Mouse (Mus musculus) hindlimb bud, embryonic 11.5 days (tissue): ENCODE data around the gene Gm7579.
"Not testable (repeated sequence)": the region's sequence is repeated elsewhere in the genome, so short reads cannot be mapped to it uniquely, and the experiment has no call there.

ENCODE experiments used
- DNase-seq: peaks from one replicate; pipeline ENCODE4 v3.0.0-alpha.2; 2012; ENCODE audit warnings: low read depth, low spot score; ENCODE audit errors: extremely low spot score

The Gm7579 gene

DNA sequence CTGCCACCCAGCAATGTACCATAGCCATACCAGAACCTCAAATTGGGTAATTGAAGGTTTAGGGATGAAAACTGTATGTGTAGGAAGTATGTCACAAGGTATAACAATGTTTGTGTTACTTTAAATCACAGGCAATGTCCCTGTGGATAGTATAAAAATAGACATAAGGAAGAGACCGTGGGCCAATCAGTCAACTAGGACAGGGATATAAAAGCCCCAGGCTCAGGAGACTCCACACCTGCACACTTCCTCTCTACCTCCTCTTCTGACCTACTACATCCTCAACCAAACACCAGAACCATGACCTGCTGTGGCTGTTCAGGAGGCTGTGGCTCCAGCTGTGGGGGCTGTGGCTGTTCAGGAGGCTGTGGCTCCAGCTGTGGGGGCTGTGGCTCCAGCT, at the start of gene Gm7579:
Gene Gm7579, plus strand, starts transcription at position 301 of the 400 bp plus-strand sequence.
- no peak for DNase-seq

- DNase-seq = not testable (repeated sequence)
These were observed 46.0 kb upstream of the Gm7579 start, which contains the start of gene Gm4553 for GRCm38 (mm10) chr7:142165639-142166038. TSS of gene Gm4553 (minus strand) at chr7:142165739.

GRCm38 (mm10) chr7:142169836-142170235, 41.8 kb upstream of the Gm7579 start:
- DNase-seq = no peak

DNA sequence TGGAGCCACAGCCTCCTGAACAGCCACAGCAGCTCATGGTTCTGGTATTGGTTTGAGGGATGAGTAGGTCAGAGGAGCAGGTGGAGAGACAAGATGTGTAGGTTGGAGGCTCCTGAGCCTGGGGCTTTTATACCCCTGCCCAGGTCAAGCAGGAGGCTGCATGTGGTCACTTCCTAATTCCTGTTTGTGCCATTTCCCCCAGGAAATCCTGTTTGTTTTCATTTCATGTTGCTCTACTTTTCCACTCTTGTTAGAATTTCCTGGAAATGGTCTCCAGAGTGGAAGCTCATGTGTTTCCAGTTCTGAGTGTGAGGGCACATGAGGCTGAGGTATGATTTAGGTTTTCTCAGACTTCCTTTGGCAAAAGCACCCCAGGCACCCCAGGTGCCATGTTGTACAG, 35.8 kb upstream of the Gm7579 start, which contains the start of gene Krtap5-2:
Gene Krtap5-2, minus strand, starts transcription at position 101 of the 400 bp plus-strand sequence.
- not testable (repeated sequence) for DNase-seq

- no peak for DNase-seq
These were observed 33.0 kb upstream of the Gm7579 start for GRCm38 (mm10) chr7:142178685-142179084.

DNA sequence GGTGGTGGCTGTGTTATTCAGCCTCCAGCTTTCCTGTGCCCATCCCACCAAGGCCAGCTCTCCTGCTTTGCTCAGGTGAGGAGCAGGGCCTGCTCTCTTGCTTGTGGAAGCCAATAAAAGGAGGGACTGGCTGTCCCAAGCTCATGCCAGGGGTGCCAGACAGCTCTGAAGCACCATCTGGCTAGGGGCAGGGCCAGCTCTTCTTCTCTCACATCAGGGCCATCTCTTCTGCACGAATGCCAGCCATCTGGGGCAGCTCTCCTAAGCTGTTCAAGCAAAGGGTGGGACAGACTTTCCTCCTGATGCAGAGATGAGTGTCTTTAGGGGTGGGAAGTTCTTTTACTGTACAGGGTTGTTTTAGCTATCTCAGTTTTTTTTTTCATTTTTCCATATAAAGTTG, 30.6 kb upstream of the Gm7579 start:
- DNase-seq = no peak

- no peak for DNase-seq
These were observed 23.5 kb upstream of the Gm7579 start for GRCm38 (mm10) chr7:142188156-142188555.

GRCm38 (mm10) chr7:142190289-142190688, 21.4 kb upstream of the Gm7579 start, which contains the start of gene Gm10153:
TSS of gene Gm10153 (minus strand) at chr7:142190389.
- DNase-seq = no peak

DNA sequence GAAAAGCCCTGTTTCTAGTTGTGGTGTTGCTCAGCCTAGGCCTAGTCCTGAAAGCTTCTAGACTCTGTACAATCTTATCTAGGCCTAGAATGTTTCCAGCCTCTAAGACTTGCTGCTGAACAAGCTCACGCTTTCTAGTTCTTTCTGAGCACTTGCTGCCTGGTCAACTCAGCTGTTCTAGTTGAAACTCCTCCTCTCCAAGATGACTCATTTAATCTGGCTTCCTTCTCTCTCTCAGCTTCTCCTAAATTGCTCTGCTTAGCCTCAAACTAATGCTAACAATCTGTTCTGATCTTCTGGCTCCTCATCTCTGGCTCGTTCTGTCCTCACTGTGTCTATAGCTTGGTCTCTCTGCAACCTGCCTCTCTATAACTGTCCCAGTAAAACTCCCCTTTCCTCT, 12.9 kb upstream of the Gm7579 start:
- DNase-seq = no peak

DNA sequence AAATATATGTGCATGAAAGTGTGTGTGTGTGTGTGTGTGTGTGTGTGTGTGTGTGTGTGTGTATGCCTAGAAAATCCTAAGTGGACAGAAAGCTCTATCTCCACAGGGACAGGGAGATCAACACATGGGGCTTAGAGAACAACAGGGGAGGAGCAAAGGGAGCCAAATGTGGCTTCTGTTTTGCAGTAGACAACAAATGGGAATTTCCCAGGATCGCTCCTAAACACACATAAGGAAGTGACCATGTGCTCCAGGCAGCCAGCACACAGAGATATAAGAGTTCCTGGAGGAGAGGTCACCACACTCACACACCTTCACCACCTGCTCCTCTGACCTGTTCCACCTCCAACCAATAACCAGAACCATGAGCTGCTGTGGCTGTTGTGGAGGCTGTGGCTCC, 10.6 kb upstream of the Gm7579 start, which contains the start of gene Krtap5-3:
Gene Krtap5-3, plus strand, starts transcription at position 301 of the 400 bp plus-strand sequence.
- DNase-seq = no peak

- DNase-seq = no peak
These were observed 6.2 kb upstream of the Gm7579 start for GRCm38 (mm10) chr7:142205488-142205887.

GRCm38 (mm10) chr7:142206891-142207290, 4.8 kb upstream of the Gm7579 start:
- not testable (repeated sequence) for DNase-seq

GRCm38 (mm10) chr7:142212136-142212535, 477 bp downstream of the Gm7579 start:
- not testable (repeated sequence) for DNase-seq

DNA sequence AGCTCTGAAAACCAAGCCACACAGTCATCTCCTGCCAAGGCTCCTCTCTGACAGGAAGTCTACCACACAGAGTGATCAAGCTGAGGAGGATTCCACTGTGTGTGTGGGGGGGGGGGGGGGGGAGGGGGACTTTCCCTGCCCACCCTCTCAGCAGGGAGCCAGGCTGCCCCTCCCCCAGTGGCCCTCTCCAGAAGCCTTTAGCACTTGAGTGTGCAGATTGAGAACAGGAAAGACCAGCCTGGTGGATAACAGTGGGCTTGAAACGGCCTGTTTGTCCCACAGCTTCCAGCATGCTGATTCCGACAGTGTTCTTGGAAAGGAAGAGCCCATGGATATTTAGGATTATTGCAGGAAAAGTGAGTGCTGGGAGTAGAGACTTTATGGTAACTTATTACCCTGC, 12.9 kb downstream of the Gm7579 start:
- DNase-seq = no peak

- DNase-seq = not testable (repeated sequence)
These were observed 18.2 kb downstream of the Gm7579 start, which contains the start of gene Krtap5-5 for GRCm38 (mm10) chr7:142229871-142230270. TSS of gene Krtap5-5 (minus strand) at chr7:142229971.

DNA sequence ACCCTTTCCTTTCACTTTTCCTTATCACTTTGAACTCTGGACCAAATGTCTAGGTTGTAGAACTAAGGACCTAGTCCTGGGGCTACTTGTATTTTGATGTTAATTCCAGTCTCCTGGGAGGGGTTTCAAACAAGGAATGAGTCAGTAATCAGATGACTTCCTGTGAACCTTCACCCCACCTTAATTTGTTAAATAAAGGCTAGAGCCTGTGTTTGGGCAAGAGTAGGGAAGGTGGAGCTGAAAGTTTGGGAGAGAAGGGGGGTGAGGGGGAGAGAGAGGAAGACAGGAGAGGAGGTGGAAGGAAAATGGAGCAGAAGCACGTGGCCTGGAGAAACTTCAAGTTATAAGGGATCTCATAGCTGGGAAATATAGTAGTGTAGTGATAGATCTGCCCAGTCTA, 19.9 kb downstream of the Gm7579 start:
- DNase-seq = no peak

- no peak for DNase-seq
These were observed 29.3 kb downstream of the Gm7579 start, which contains the start of gene Gm40460 for GRCm38 (mm10) chr7:142240978-142241377. TSS of gene Gm40460 (minus strand) at chr7:142241078.

GRCm38 (mm10) chr7:142249824-142250223, 38.2 kb downstream of the Gm7579 start:
- DNase-seq = peak; percentile 12

- DNase-seq = no peak
These were observed 43.9 kb downstream of the Gm7579 start for GRCm38 (mm10) chr7:142255517-142255916.

GRCm38 (mm10) chr7:142258254-142258653, 46.6 kb downstream of the Gm7579 start, which contains the start of gene Gm2431:
TSS of gene Gm2431 (minus strand) at chr7:142258354.
- not testable (repeated sequence) for DNase-seq
